In the genomic region with DNA sequence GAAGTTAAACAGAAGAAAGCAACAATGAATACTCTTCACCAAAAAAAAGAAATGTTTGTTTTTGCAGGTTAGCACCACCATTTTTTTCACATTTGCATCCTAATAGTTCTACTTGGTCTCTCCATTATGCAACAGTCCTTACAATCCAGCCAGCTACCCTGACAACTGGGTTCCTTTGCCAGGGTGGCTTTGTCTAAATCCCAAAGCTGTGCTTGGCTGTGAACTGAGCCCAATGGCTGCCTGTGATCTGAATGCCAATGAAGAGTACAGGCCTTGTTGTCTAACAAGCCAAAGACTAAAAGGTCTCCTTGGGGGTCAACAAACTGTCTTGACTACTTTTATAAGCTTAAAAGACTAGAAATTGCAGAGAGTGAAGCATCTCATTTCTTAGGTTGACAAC, we compare ENCODE assay signal across 9 mouse cellular contexts.
DNase-seq lines count a peak whose midpoint lies in the region; ATAC-seq and TF ChIP-seq lines count a peak whose summit lies in the region.
"Had no signal": no experiment of that assay in that cellular context is flagged by ENCODE, and none has a peak within 500 bp of the region (broad histone marks: within the 10 kb centered on the region; RNA-seq: fewer than 3 reads in every experiment).

No protein-coding gene starts in this region.

- peaks cover 18% of the 10 kb centered on the region for H3K4me1 ChIP-seq in forebrain, embryonic 14.5 days (ENCODE audit: control insufficient read depth, insufficient read depth, low read length)
- no peaks in the 10 kb centered on the region for H3K4me1 ChIP-seq in midbrain, postnatal 0 days (ENCODE audit: insufficient read depth, low read length)
- H3K4me1 ChIP-seq: liver, embryonic 13.5 days had no signal

- no peaks in the 10 kb centered on the region for H3K36me3 ChIP-seq in forebrain, embryonic 14.5 days (ENCODE audit: control insufficient read depth, insufficient read depth, low read length)
- H3K36me3 ChIP-seq in midbrain, postnatal 0 days (ENCODE audit: insufficient read depth, low read length) = no peaks in the 10 kb centered on the region
- H3K36me3 ChIP-seq: liver, embryonic 13.5 days had no signal

- H3K4me2 ChIP-seq in forebrain, embryonic 14.5 days (ENCODE audit: low read length) = no peak overlapping the region
- H3K4me2 ChIP-seq in midbrain, postnatal 0 days (ENCODE audit: low read depth, low read length, poor library complexity, severe bottlenecking) = no peak overlapping the region
- H3K4me2 ChIP-seq: liver, embryonic 13.5 days had no signal

- H3K9me3 ChIP-seq in forebrain, embryonic 14.5 days (replicated peaks; ENCODE audit: control insufficient read depth, low read length) = no peaks in the 10 kb centered on the region
- H3K9me3 ChIP-seq in midbrain, postnatal 0 days (ENCODE audit: low read length) = no peaks in the 10 kb centered on the region
- H3K9me3 ChIP-seq: liver, embryonic 13.5 days had no signal

- no peak overlapping the region for H3K9ac ChIP-seq in forebrain, embryonic 14.5 days (ENCODE audit: low read length)
- H3K9ac ChIP-seq in midbrain, postnatal 0 days (replicated peaks; ENCODE audit: low read length, poor library complexity, severe bottlenecking) = no peak overlapping the region
- H3K9ac ChIP-seq: liver, embryonic 13.5 days had no signal

- H3K27ac ChIP-seq in forebrain, embryonic 14.5 days (ENCODE audit: low read depth, low read length) = peak overlapping the region; percentile 21; the same call in 1 of the 2 replicates
- no peak overlapping the region for H3K27ac ChIP-seq in midbrain, postnatal 0 days (ENCODE audit: low read depth, low read length)
- H3K27ac ChIP-seq: liver, embryonic 13.5 days had no signal

- ATAC-seq in forebrain, embryonic 14.5 days = peak; percentile 93
- 0 out of 2 replicates have a peak, but pooled peaks have one; percentile 62 for ATAC-seq in midbrain, postnatal 0 days (ENCODE audit: low FRiP score)

- no peak for TF ChIP-seq POLR2A in brain, embryonic 14.5 days (IDR thresholded peaks at IDR 0.05; ENCODE audit: borderline replicate concordance, extremely low read depth, insufficient read depth, insufficient read length, poor library complexity, severe bottlenecking)

- no peaks in the 10 kb centered on the region for H3K27me3 ChIP-seq in forebrain, embryonic 14.5 days (replicated peaks; ENCODE audit: control insufficient read depth, insufficient read depth, low read length)
- no peaks in the 10 kb centered on the region for H3K27me3 ChIP-seq in midbrain, postnatal 0 days (ENCODE audit: insufficient read depth, low read length)
- H3K27me3 ChIP-seq: liver, embryonic 13.5 days had no signal

- no peak for TF ChIP-seq CTCF in brain, embryonic 14.5 days (IDR thresholded peaks at IDR 0.05; ENCODE audit: borderline replicate concordance, extremely low read depth, insufficient read depth, insufficient read length)
- TF ChIP-seq CTCF in midbrain, postnatal 0 days (IDR thresholded peaks at IDR 0.05) = no peak

- peak; percentile 98 for DNase-seq in brain, embryonic 14.5 days (ENCODE audit: low read depth)
- DNase-seq in forebrain, embryonic 14.5 days (ENCODE audit: low spot score) = peak; percentile 94
- DNase-seq in layer of hippocampus, adult 9-11 months = peak; percentile 80
- DNase-seq in midbrain, postnatal 0 days (ENCODE audit: low spot score) = peak; percentile 93
- no peak for DNase-seq in spleen, adult 12 weeks (ENCODE audit: low spot score)
- no peak for DNase-seq in liver
- DNase-seq in ovary, postnatal 10 days (ENCODE audit: low spot score) = no peak
- no peak for DNase-seq in lung, postnatal 4 days
- DNase-seq: liver, embryonic 13.5 days had no signal

- H3K4me3 ChIP-seq in forebrain, embryonic 14.5 days (ENCODE audit: low read depth, low read length) = no peak overlapping the region
- H3K4me3 ChIP-seq in midbrain, postnatal 0 days (ENCODE audit: low read depth, low read length) = no peak overlapping the region
- H3K4me3 ChIP-seq: liver, embryonic 13.5 days had no signal

Comparison
In these comparisons a context has a peak if more than half of its experiments do, and no peak if none do; other contexts are left out.
1. DNase-seq: peak in brain, embryonic 14.5 days (single experiment), forebrain, embryonic 14.5 days (single experiment), layer of hippocampus, adult 9-11 months (single experiment) and midbrain, postnatal 0 days (single experiment); none in spleen, adult 12 weeks (single experiment), liver (single experiment), ovary, postnatal 10 days (single experiment) and lung, postnatal 4 days (0 of 2).